Mouse (Mus musculus) thymus, postnatal 4 days (tissue): ENCODE data around the gene Ltc4s.

ENCODE experiments used
- DNase-seq: peaks from one replicate; pipeline ENCODE4 v3.0.0; 2021

The Ltc4s gene

GRCm38 (mm10) chr11:50222559-50223276, 15.7 kb downstream of the Ltc4s start:
- DNase-seq: no peak

GRCm38 (mm10) chr11:50219833-50220232, 18.6 kb downstream of the Ltc4s start:
- DNase-seq: no peak

GRCm38 (mm10) chr11:50217811-50218210, 20.6 kb downstream of the Ltc4s start:
- DNase-seq: no peak

- DNase-seq: no peak
These were observed 21.6 kb downstream of the Ltc4s start for GRCm38 (mm10) chr11:50216724-50217366.

GRCm38 (mm10) chr11:50215633-50216032, 22.8 kb downstream of the Ltc4s start:
- DNase-seq: no peak

GRCm38 (mm10) chr11:50214631-50215030, 23.8 kb downstream of the Ltc4s start:
- no peak for DNase-seq

GRCm38 (mm10) chr11:50212848-50213758, 25.3 kb downstream of the Ltc4s start:
- no peak for DNase-seq

GRCm38 (mm10) chr11:50212060-50212739, 26.2 kb downstream of the Ltc4s start:
- DNase-seq: no peak

GRCm38 (mm10) chr11:50211322-50212059, 26.9 kb downstream of the Ltc4s start:
- no peak for DNase-seq

- DNase-seq: peak; percentile 87
These were observed 27.8 kb downstream of the Ltc4s start, which contains the start of the genes Sqstm1 and Mgat4b for GRCm38 (mm10) chr11:50210505-50211151. Gene Sqstm1 (minus strand): TSS chr11:50210827. Gene Mgat4b (plus strand): TSS chr11:50210890.

GRCm38 (mm10) chr11:50210101-50210504, 28.3 kb downstream of the Ltc4s start:
- DNase-seq: peak; percentile 94

- DNase-seq: no peak
These were observed 30.4 kb downstream of the Ltc4s start for GRCm38 (mm10) chr11:50208039-50208438.

GRCm38 (mm10) chr11:50207344-50207743, 31.1 kb downstream of the Ltc4s start:
- DNase-seq: no peak

GRCm38 (mm10) chr11:50206037-50206436, 32.4 kb downstream of the Ltc4s start:
- no peak for DNase-seq

GRCm38 (mm10) chr11:50205434-50205833, 33.0 kb downstream of the Ltc4s start:
- no peak for DNase-seq

- no peak for DNase-seq
These were observed 35.1 kb downstream of the Ltc4s start for GRCm38 (mm10) chr11:50203302-50203827.

GRCm38 (mm10) chr11:50201590-50201989, 36.8 kb downstream of the Ltc4s start:
- DNase-seq: no peak

- no peak for DNase-seq
These were observed 37.8 kb downstream of the Ltc4s start for GRCm38 (mm10) chr11:50200613-50201012.

- no peak for DNase-seq
These were observed 39.5 kb downstream of the Ltc4s start for GRCm38 (mm10) chr11:50198916-50199315.

GRCm38 (mm10) chr11:50198219-50198846, 40.1 kb downstream of the Ltc4s start:
- no peak for DNase-seq

GRCm38 (mm10) chr11:50197500-50197899, 40.9 kb downstream of the Ltc4s start:
- DNase-seq: no peak
